Mouse (Mus musculus) thymus, adult 2 months (tissue): ENCODE results near the gene Col26a1.

Experiments used
- CTCF ChIP-seq: fragments of 200-500 bp; IDR thresholded peaks from 2 replicates; pipeline ENCODE4 v1.5.1; 2012; ENCODE audit warnings: mild to moderate bottlenecking, control low read depth, low read length, moderate library complexity, borderline replicate concordance; ENCODE audit not compliant: control insufficient read depth, poor library complexity, insufficient read depth; ENCODE audit errors: extremely low read depth
- POLR2A ChIP-seq: fragments of 200-500 bp; IDR thresholded peaks from 2 replicates; pipeline ENCODE4 v1.6.1; 2012; ENCODE audit warnings: mild to moderate bottlenecking, low read length, control low read depth, moderate library complexity; ENCODE audit not compliant: control insufficient read depth, poor library complexity, insufficient read depth; ENCODE audit errors: extremely low read depth

- no peak for TF ChIP-seq POLR2A
- TF ChIP-seq CTCF = no peak
These were observed 89.2 kb downstream of the Col26a1 start for GRCm38 (mm10) chr5:136793807-136794206.
